Mouse (Mus musculus) spleen, adult 18-20 months (tissue): ENCODE measurements at regions not wholly inside any gene's neighbourhood (a gene's known extent, or its start where the extent isn't known, plus 50 kb on each side); places are given as distances from the start of the nearest gene placed in this dataset.

Experiments used
- DNase-seq, 2 experiments: peaks; one replicate each; pipeline ENCODE4 v3.0.0; 2022; ENCODE audit warnings: mixed read lengths in 2 of 2

DNA sequence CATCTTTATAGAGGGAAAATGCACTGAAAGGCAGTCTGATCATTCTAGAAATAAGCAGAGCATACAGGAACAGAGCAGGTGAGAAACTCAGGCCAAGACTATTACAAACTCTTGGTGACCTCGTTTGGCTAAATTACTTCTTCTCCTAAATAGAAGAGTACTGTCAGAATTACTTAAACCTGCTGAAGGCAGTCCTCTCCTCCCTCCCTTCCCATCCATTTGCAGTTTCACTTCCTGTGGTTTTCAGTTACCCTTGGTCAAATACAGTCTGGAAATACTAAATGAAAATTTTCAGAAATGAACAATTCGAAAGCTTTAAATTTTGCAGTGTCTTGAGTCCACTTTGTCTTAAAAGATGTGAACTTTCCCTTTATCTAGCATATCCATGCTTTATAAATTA lies 135.8 kb downstream of the Rnd3 start:
- no peak for DNase-seq

DNA sequence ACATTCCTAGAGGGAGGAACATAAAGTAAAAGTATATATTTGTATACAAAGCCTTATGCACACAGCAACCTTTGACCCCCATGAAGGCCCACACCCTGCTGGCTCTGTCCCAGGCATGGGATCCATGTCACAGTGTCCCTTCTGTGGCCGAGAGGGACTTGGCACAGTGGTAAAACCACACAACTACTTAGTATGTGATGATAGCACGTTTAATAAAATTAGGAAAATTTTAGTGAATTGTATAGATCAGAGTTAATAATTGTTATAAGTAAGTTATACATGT lies 140.7 kb downstream of the Rnd3 start:
- no peak for DNase-seq

DNA sequence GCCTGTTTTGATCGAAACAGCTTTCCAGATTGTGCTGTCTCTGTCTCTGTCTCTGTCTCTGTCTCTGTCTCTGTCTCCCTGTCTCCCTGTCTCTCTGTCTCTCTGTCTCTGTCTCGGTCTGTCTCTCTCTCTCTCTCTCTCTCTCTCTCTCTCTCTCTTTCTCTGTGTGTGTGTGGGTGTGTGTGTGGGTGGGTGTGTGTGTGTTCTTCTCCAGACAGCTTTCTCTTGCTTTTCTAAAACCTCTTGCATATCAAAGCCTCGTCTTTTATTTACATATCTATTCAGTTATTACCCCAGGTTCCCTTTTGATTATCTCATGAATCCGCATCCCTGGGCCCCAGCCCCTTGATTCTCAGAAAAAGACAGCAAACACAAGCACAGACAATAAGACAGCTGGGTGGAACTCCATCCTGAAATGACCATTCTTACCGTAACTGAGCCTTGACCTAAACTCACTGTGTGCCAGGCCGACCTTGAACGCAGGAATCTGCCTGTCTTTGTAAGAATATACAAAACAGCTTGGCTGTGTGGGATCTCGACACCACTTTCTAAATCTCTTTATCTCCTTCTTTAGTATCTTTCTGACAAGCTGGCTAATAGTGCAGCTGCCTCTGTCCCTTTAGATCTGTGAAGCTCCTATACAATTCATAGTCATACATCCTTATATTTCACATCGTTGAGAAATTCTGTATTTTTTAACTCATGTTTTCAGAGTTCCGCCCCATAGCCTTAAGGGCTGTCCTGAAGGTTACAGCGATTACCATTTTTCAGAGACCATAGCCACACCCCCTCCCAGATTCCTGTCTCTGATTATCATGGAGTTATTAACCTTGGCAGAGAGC lies 141.3 kb downstream of the Rnd3 start:
- DNase-seq: no peak

DNA sequence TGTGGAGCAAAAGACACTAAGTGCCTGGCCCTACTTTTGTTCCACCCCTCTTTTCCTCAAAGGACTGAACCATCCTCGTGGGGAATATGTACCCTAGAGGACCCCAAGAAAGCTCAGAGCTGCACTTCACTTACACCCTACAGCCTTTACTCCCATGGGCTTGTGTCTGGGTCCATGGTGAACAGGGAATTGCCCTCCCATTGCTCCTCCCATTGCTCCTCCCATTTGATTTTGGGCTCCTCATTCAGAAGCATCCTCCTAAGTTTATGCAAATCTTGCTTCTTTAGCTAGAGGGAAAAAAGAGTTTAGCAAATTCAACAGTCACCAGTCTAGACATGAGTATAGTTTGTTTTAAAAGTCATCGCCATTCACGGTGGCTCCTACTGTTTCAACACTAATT lies 142.1 kb downstream of the Rnd3 start:
- DNase-seq: no peak

GRCm38 (mm10) chr2:51001548-51001947 lies 147.4 kb downstream of the Rnd3 start:
- no peak for DNase-seq

DNA sequence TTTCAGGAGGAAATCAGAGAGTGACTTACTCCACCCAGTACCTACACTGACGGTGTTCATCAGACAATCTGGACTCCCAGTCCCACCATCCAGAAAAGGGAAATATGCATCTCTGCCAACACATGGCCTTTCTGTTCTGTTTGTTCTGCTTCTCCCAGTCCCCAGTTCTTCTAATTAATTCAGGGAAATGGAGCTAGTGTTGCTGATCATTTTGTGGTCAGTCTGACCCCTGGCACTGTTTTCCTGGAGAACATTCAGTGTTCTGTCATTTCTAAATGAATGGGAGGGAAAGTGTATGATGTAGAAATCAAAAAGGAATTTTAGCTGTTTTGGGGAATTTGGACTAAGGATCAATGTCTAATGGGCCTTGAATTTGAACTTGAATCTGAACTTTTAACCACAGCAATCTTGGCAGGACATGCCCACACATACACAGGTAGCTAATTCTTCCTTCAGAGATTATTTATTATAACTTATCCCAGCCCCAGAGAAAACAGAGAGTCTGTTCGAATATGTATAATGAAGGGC lies 165.0 kb downstream of the Rnd3 start:
- no peak for DNase-seq

- no peak for DNase-seq
Observed at GRCm38 (mm10) chr2:50982571-50982970, 166.3 kb downstream of the Rnd3 start.

DNA sequence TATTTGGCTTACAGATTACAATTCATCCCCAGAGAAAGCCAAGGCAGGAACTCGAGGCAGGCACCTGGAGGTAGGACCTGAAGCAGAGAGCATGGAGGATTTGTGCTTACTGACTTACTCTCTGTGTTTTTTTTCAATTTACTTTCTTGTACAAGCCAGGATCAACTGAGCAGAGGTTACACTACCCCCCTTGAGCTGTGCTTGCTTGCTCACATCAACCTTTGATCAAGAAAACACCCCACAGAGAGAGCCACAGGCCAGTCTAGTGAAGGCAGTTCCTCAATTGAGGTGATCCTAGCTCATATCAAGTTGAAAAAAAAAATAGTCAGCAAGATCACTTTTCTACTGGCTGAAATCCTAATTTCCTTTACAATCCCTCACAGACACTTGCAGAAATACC lies 170.6 kb downstream of the Rnd3 start:
- DNase-seq: no peak

DNA sequence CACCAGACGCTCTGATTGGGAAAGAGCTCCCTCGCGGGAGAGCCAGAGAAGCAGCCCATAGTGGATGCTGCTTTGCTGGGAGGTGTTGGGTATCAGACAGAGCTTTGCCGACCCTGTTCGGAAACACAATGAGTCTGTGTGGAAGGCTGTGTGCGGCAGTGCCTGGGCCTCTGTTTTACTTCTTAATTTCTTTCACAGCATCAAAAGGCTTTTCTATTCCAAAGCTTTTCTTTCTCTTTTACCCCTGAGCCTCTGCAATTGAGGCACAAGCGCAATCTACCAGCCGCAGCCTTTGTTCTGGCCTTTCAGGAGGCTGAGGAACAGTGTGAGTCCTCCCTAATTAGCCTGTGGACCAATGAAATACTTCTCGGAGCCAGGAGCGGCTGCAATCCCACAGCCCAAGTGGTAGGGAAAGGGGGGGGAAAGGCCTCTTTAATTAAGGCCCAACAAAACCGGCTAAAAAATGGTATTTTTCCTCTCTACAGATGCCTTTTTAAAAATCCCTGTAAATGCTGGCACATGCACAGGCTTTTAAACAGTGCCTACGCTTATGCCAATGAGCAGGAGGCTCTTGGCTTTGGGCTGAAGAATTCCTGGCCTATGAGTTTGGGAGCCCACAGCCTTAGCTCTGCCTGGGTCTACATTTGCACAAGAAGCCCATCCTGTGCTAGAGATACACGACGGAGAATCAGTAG lies 177.6 kb downstream of the Rnd3 start:
- DNase-seq: no peak

DNA sequence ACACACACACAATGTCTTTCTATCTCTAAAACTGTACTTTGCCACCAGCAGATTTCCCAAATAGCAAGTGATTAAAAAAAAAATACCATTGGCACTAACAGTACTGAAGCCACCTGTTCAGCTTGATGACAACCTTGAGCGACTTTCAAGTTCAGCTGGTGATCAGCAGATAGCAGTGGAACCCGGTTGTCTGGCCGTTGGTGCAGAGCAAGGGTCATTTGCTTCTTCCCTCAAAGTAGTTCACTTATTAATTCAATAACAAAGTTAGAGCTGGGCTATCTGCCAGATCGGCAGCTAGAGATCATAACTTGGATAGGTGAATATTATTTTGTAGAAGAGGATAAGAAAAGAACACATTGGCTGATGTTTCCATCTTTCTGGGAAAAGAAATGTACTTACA lies 180.5 kb downstream of the Rnd3 start:
- no peak for DNase-seq

DNA sequence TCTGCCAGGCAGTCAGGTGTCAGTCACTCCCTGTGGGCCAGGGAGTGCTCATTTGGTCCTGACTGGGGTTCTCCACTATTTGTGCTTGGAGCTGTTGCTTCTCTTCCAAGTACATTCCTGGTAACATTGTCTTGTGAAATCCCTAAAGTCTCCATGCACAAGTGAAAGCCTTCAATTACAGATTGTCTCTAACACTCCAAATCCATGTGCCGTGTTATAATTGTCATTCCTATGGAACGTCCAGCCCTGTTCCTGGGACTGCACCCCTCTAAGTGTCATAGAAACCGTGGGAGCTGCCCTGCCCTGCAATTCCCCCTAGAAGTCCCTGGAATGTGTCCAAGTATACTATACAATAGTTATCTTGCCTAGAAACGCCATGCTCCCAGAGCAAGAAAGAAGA lies 181.1 kb downstream of the Rnd3 start:
- DNase-seq: no peak

- no peak for DNase-seq
Observed at GRCm38 (mm10) chr2:50967133-50967532, 181.8 kb downstream of the Rnd3 start.

DNA sequence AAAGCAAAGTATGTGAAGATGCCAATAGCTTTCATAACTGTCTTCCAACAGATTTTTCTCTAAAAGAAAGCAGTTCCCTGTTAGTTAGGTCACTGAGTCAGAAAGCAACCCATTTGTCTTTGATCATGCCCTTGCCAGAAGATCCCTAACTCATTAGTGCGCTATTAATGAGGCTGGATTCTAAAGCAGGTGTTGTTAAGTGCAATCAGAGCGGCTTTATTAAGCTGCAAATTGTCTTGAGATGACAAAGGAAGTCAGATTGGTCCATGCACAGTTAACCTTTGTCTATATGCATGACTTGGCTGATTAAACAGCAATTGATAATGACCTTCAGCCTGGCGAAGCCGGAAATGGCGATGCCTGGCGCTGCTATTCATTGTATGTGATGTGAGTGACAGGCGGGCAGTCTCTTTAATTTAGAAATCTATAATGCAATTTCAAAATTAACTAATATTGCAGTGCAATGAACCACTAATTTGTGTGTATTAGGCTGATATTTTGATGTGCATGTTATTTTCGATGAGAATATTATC lies 183.4 kb downstream of the Rnd3 start:
- DNase-seq: no peak

DNA sequence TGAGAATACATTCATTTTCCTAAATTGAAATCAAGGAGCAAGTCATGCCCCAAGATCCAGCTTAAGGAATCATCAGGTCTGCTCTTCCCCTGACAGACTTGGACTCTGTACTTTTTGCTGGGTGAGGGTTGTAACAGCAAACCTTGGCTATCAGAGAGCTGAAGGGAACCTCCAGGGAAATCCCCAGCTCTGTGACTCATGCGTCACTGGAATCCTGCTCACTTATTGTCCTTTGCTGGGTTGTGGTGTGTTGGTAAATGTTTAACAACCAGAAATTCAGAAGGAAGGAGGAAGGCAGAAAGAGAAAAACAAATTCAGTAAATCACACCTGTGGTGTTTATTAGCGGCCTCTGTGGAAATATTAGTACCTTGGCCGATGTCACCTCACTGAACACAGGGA lies 184.8 kb downstream of the Rnd3 start:
- no peak for DNase-seq

DNA sequence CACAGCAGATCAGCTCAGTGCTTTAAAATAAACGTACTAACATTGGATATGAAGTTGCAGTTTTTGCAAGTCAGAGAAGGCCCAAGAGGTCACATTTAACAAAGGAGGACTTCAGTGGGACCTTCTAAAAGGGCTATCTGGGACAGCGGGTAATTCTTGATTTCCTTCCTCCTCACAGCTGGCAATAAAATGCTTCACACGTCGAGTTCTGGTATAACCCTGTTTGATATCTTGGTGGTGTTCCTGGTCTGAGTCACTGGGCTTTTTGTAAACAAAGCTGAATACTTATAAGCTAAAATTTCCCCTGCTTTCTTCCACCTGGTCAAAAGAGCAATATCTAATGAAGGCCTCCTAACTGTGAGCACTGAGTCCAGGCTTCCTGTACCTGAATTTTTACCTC lies 187.9 kb downstream of the Rnd3 start:
- DNase-seq: no peak

DNA sequence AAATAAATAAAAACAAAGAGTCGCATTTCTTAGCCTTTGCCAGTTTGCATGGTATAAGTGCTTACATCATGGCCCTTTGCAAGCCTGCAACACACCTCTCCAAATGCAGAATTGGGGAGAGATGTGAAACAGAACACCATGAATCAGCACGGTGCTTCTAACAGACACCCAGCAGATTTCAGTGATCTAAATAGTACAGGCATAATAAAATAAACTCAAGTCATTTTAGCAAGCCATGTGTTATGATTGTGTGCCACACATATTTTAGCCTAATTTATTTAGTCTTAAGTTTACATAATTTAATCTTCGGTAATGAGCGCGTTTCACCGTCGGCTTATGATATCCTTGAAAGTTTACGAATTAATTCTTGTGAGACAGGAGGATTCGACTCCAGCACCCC lies 189.6 kb downstream of the Rnd3 start:
- DNase-seq: no peak

DNA sequence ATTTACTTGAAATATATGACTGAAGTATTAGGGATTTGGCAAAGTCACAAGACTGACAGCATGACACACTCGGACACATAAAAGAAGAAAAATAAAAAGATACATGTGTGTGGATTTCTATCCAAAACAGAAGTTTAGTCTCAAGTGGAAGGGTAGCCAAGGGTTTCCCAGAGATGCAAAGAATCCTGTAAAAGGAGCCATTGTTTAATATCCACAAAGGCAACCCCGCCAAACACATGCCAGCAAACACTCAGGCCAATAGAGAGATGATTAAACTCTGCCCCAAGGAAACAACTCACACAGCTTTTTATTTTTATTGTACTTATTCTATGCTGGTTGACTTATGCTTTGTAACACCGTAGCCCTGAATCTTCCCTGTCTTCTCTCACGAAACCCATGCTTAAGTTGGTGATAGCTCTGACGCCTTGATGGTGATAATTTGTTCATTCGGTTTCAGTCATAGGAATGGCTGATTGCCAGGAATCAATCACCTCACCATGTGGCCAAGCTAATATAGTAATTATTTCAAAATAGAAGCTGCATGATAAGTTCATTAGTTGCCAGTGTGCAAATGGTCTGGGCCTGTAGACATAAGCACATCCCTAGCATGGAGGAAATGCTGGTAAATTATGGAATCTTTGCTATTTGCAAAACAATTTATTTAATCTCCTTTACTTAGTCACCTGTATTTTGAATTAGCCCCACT lies 194.4 kb downstream of the Rnd3 start:
- no peak for DNase-seq

- no peak for DNase-seq
Observed at GRCm38 (mm10) chr2:50951027-50951426, 197.9 kb downstream of the Rnd3 start.

DNA sequence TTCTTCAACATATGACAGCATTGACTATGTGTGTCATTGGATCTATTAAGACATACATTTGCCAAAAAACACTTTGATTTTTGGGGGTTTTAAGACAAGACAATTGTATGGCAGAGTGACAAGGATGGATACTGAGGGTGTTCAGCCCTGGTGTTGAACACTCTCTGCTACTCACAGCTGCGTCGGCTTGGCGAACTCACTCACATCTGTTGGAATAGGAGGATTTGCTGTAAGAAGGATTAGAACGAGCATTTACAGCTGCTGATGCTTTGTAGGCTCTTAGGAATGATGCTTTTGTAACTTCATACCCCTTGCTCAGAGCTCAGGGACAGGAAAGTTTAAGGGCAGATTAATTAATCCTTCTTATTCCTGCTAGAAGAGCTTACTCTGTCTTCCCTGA lies 199.2 kb downstream of the Rnd3 start:
- no peak for DNase-seq

DNA sequence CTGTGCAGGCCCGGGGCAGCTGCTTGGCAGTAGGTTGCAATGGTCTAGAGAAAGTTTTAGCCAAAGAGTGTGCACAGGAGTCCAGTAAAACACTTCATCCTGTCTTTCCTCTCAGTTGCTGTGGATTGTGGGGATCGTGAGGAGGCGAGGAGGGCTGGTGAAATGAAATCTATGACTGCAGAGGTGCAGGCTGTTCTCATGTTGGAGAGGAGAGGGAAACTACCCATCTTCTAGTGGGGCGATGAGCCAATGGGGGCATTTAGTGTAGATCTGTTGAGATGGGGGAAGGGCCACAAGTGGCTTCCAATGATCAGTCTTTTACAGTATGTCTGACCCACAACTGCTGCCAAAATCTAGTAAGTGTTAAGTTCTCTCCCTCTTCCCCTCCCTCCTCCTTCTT lies 203.4 kb downstream of the Rnd3 start:
- no peak for DNase-seq

GRCm38 (mm10) chr2:50943180-50943579 lies 205.7 kb downstream of the Rnd3 start:
- peak in 1 of 2 experiments; percentile 7 for DNase-seq

DNA sequence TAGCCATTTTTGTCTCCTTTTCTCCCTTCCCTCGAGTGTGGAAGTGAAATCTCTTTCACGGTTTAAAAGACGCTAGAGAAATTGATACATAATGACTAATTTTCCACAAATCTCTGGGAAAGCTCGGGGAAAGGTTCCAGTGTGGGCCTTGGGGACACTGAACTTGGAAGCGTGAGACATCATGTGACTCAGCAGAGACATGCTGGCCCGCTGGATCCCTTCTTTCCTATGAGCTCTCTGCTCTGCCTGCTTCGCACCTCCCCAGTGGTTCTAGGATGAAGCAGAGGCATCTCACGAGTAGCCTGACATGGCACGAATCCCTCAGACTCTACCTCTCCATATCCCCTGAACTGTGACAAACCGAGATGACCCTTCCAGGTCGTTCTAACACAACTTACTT lies 206.2 kb downstream of the Rnd3 start:
- no peak for DNase-seq

DNA sequence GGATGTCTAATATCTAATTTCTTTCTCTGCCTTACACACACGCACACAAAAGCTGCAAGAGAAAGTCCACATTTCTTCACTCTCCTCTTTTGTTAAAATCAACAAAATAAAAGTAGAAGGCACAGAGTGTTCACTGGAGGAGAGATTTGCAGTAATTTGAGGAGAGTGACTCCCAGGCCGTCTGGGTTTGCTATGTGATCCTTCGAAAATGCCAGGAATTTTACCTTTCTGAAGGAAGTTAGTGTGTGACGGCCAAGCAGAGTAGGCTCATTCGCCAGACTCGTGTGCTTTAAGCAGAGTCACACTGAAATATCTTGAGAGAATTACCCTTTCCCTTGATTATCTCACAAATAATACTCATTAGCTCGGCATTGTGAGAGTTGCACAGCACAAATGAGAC lies 216.0 kb downstream of the Rnd3 start:
- DNase-seq: no peak

- DNase-seq: no peak
Observed at GRCm38 (mm10) chr2:50921002-50921401, 227.9 kb downstream of the Rnd3 start.
